Mouse (Mus musculus) lung, embryonic 15.5 days (tissue): ENCODE measurements around the gene 2900011O08Rik. TPM values are rescaled to one million over a fixed set of nuclear protein-coding genes. Genes with fewer than 3 reads are reported as not detected.
"Not testable (repeated sequence)": the region's sequence is repeated elsewhere in the genome, so short reads cannot be mapped to it uniquely, and the experiment has no call there.

ENCODE experiments used
- ATAC-seq: fragments of 200-750 bp; cut with Nextera tagmentation; 2 replicates; pipeline ENCODE4 v1.8.0; 2017; ENCODE audit warnings: moderate number of reproducible peaks, borderline replicate concordance; ENCODE audit not compliant: low FRiP score, low TSS enrichment; ENCODE audit errors: extremely low read depth
- H3K27ac ChIP-seq: fragments of 300-500 bp; sonication (generic); 2 replicates; pipeline ENCODE4 v1.5.1; 2015; ENCODE audit warnings: moderate library complexity, mild to moderate bottlenecking, inconsistent platforms
- H3K27me3 ChIP-seq: fragments of 300-500 bp; sonication (generic); 2 replicates; pipeline ENCODE4 v1.6.1; 2015; ENCODE audit warnings: inconsistent platforms
- H3K36me3 ChIP-seq: fragments of 300-500 bp; sonication (generic); 2 replicates; pipeline ENCODE4 v1.6.1; 2015; ENCODE audit warnings: inconsistent platforms
- H3K4me1 ChIP-seq: fragments of 300-500 bp; sonication (generic); 2 replicates; pipeline ENCODE4 v1.6.1; 2015; ENCODE audit warnings: inconsistent platforms
- H3K4me2 ChIP-seq: fragments of 300-500 bp; sonication (generic); 2 replicates; pipeline ENCODE4 v1.6.1; 2015; ENCODE audit warnings: inconsistent platforms, mild to moderate bottlenecking, moderate library complexity
- H3K4me3 ChIP-seq: fragments of 300-500 bp; sonication (generic); 2 replicates; pipeline ENCODE4 v1.5.1; 2015; ENCODE audit warnings: mild to moderate bottlenecking, inconsistent platforms
- H3K9ac ChIP-seq: fragments of 300-500 bp; sonication (generic); 2 replicates; pipeline ENCODE4 v1.6.1; 2015; ENCODE audit warnings: inconsistent platforms
- H3K9me3 ChIP-seq: fragments of 300-500 bp; sonication (generic); 2 replicates; pipeline ENCODE4 v1.6.1; 2016; ENCODE audit warnings: inconsistent platforms
- WGBS: fragments of 180-500 bp; shearing (Covaris S2); methylation state at CpG from one replicate; pipeline ENCODE4 v1.1.7; 2015; 5-methylcytosine and 5-hydroxymethylcytosine counted together
- polyA plus RNA-seq: library from polyadenylated mRNA; unstranded; fragments of >200 nt; fragmentation: Nextera tagmentation; extraction: Ambion mirVana; gene quantifications from 2 replicates; pipeline ENCODE4 v1.2.1, GENCODE M21; 2015

The 2900011O08Rik gene
- polyA plus RNA-seq, 1 experiment from 2014 or later: 0.59 TPM

DNA sequence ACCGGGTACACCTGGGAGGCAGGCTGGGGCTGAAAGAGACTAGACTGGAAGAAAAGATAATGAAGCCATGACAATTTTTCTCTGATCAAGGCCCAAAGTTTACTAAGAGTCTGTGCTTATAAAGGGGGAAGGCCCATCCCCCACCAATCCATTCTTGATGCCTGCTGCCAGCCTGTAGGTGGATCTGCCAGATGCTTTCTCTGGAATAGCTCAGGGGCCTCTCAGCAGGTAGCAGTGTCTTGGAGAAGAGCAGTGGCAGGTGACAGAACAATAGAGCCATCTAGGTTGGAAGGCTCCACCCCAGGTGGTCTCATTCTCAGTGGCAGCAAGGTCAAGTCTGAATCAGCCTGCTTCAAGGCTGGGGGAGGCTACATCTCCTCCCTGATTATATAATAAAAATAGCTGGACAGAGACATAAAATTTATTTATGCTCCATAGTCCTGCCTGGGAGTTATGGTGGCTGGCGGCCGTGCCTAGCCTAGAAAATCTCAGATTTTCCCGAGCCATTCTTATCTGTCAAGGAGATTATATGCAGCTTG, 10.0 kb upstream of the 2900011O08Rik start:
- not testable (repeated sequence) for H3K9ac ChIP-seq, ATAC-seq, H3K27ac ChIP-seq, H3K4me1 ChIP-seq, H3K9me3 ChIP-seq, H3K4me3 ChIP-seq, H3K27me3 ChIP-seq, H3K36me3 ChIP-seq, H3K4me2 ChIP-seq
- 79% methylated on average over 4 of the region's 4 CpGs for WGBS

DNA sequence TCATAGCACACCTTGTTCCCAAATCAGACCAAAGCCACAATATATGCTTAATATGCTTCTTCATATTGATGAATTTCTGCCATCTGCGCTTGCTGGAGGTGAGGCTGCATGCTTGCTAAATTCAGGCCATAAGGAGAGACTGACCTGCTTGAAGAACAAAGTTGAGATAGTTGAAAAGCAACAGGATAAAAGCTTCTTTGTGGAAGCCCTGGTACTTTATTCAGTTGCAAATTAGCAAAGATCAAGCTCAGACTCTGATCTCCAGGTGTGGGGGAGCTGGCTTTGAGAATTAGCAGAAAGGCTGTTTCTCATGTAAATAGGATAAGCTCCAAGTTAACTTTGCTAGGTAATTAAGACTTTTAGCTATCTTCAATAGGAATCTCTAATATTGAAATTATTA, 9.4 kb upstream of the 2900011O08Rik start:
- H3K27me3 ChIP-seq, H3K9me3 ChIP-seq, H3K4me1 ChIP-seq, H3K4me2 ChIP-seq, H3K9ac ChIP-seq, ATAC-seq, H3K36me3 ChIP-seq, H3K27ac ChIP-seq, H3K4me3 ChIP-seq: not testable (repeated sequence)
- WGBS: 58% methylated on average over 1 of the region's 1 CpGs

DNA sequence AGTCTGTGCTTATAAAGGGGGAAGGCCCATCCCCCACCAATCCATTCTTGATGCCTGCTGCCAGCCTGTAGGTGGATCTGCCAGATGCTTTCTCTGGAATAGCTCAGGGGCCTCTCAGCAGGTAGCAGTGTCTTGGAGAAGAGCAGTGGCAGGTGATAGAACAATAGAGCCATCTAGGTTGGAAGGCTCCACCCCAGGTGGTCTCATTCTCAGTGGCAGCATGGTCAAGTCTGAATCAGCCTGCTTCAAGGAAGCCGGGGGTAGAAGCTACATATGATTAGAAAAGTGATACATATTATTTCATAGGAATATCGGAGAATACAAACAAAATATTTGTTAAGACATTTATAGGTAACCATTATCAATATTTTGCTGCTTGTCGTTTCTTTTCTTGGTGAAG, 4.7 kb upstream of the 2900011O08Rik start:
- H3K27ac ChIP-seq, H3K36me3 ChIP-seq, H3K4me3 ChIP-seq, H3K27me3 ChIP-seq, H3K9me3 ChIP-seq, ATAC-seq, H3K4me1 ChIP-seq, H3K9ac ChIP-seq, H3K4me2 ChIP-seq: not testable (repeated sequence)
- 78% methylated on average over 3 of the region's 3 CpGs for WGBS

DNA sequence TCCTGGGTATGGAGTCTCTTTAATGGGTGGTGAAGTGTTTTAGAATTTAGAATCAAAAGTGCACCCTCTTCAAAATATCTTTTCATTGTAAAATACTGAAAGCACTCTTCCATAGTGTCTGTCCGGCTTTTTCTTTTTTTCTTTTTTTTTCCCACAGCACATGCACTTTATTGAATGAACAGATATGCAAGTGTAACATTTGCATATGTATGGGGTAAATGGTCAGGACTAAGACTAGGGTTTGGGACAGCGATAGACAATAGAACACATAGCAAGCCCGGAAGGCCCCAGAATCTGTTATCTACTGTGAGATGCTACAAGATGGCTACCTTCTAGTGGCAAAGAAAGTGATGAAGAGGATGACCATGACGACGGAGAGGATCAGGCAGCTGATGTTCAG, 3.2 kb upstream of the 2900011O08Rik start:
- ATAC-seq: no peak
- Histone ChIP-seq H3K9me3 (no peaks in the 10 kb centered on the region), H3K9ac (no peak overlapping the region), H3K27me3 (peaks cover 6% of the 10 kb centered on the region; the same call in 1 of the 2 replicates), H3K4me1 (peaks cover 8% of the 10 kb centered on the region; the same call in 1 of the 2 replicates), H3K4me2 (no peak overlapping the region), H3K27ac (no peak overlapping the region), H3K4me3 (no peak overlapping the region), H3K36me3 (no peaks in the 10 kb centered on the region)
- 86% methylated on average over 5 of the region's 5 CpGs for WGBS

DNA sequence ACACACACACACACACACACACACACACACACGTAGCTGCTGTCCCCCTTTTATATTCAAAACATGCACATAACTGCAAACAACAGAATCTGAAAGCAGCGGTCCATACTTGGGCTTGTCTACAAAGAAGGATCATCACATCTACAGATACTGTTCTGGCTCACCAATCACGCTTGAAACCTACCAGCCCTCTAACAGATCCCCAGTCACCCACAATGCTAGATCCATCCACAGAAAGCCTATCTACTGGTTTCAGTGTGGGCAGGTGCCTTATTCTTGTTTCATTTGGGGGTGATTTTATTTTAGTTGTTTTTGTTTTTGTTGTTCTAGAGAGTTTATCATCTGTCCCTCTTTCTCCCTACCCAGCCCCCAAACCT, 219 bp upstream of the 2900011O08Rik start:
- H3K27ac ChIP-seq: no peak overlapping the region
- H3K9ac ChIP-seq: no peak overlapping the region
- no peak overlapping the region for H3K4me3 ChIP-seq
- H3K4me1 ChIP-seq: peaks cover 8% of the 10 kb centered on the region; the same call in 1 of the 2 replicates
- WGBS: 75% methylated on average over 3 of the region's 3 CpGs
- ATAC-seq: no peak
- no peaks in the 10 kb centered on the region for H3K36me3 ChIP-seq
- H3K4me2 ChIP-seq: peak overlapping the region; percentile 92; the same call in 1 of the 2 replicates
- no peaks in the 10 kb centered on the region for H3K9me3 ChIP-seq
- H3K27me3 ChIP-seq: peaks cover 6% of the 10 kb centered on the region; the same call in 1 of the 2 replicates

DNA sequence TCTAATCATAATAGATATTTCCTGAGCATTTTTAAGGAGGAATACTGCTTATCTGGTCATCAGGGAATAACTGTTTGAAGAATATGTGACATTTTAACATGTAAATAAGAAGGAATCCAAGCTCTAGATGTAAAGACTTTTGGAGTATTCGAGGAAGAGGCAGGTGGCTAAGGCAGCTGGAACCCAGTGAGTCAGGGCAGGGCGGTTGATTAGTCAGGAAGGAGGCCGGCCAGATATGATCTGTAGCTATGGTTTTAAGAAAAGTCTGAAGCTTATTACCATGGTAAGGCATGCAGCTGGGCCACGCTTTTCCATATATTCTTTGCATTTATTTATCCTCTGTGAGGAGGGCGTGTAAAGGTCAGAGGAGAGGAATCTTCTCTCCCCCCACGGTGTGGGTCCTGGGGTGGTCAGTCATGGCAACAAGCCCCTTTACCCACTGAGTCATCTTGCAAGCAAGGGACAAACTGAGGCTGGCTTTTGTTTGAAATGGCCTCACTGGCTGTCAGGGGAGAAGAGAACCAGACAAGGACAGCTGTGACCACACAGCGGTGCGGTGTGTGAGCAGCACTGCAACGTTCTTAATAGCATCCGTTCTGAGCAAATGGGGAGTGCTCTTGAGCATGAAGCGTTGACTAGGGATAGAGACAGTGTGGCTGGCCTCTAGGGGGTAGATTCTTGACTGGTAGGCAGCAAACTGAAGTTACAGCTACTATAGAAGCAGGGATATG, 6.3 kb downstream of the 2900011O08Rik start:
- no peak overlapping the region for H3K27ac ChIP-seq
- no peak for ATAC-seq
- 71% methylated on average over 11 of the region's 11 CpGs for WGBS

DNA sequence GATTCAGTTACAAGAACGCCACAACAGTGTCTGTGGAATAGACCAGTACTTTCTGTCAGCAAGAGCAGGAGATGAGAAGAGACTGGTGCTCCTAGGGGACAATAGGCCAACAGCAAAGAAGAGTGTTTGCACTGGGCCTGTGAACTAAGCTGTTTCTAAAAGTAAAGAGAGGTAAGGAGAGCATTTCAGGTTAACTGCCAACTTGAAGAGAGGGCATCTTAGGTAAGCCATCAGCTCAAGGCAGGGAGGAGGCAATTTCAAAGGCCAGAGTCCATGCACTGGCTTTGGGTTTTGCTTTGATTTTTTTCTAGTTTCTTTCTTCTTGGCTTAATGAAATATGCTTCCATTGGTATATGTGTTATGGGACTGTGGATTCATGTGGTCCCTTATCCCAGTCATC, 7.7 kb downstream of the 2900011O08Rik start:
- Histone ChIP-seq H3K4me1 (no peaks in the 10 kb centered on the region), H3K36me3 (no peaks in the 10 kb centered on the region), H3K4me3 (no peak overlapping the region), H3K9ac (no peak overlapping the region), H3K27ac (no peak overlapping the region), H3K9me3 (no peaks in the 10 kb centered on the region), H3K27me3 (no peaks in the 10 kb centered on the region), H3K4me2 (no peak overlapping the region)
- WGBS: 85% methylated on average over 1 of the region's 1 CpGs
- ATAC-seq: no peak

More for the DNA sequence above, 6.3 kb downstream of the 2900011O08Rik start:
- Histone ChIP-seq H3K4me1 (no peaks in the 10 kb centered on the region), H3K27me3 (no peaks in the 10 kb centered on the region), H3K4me3 (no peak overlapping the region), H3K36me3 (no peaks in the 10 kb centered on the region), H3K9me3 (no peaks in the 10 kb centered on the region), H3K4me2 (no peak overlapping the region), H3K9ac (no peak overlapping the region)

DNA sequence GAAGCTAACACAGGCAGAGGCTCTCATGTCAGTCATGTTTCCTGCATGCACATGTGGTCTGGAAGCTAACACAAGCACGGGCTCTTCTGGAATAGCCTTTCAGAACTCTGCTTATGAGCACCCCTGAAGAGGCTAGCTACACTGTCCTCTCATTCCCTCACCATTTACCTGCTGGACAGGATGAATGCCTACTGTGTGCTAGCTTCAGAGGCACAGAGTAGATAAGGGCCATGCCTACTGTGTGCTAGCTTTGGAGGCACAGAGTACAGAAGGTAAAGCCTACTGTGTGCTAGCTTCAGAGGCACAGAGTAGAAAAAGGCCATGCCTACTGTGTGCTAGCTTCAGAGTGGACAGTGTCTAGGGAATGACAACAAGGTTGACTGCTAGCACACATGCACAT, 8.1 kb downstream of the 2900011O08Rik start:
- WGBS: 62% methylated on average over 1 of the region's 1 CpGs
- no peaks in the 10 kb centered on the region for H3K9me3 ChIP-seq
- ATAC-seq: no peak

DNA sequence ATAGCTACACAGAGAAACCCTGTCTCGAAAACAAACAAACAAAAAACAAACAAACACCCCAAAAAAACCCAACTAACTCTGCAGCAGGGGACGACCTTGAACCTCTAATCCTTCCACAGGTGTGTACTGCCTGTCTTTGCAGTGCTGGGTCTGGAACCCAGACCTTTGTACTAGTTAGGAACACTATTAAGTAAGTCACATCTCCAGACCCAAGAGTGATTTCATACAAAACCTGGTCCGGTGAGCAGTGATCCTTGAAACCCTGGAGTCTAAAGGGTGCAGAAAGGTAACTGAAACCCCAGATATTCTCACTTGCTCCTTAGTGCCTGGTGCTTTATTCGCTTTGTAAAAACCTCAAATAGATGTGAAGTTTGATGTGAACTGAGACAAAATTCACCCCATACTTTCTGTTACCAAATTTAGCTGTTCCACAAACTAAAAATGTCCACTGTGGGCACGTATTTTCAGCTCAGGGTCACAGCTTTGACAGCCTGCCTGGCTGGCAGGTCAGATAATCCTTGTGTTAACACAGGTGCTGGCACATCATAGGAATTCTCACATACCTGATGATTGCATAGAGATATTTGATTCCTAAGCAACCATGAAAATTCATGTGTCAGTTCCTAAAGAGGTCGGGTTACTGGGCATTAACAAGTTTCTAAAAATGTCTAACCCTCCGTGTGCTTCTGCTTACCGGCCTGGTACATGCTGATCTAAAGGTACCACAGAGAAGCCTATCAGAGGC, 17.2 kb downstream of the 2900011O08Rik start:
- Histone ChIP-seq H3K9ac (no peak overlapping the region), H3K27me3 (no peaks in the 10 kb centered on the region), H3K4me1 (0 out of 2 replicates have a peak, but pooled peaks cover 3% of the 10 kb centered on the region), H3K36me3 (no peaks in the 10 kb centered on the region), H3K27ac (no peak overlapping the region), H3K4me2 (no peak overlapping the region), H3K9me3 (no peaks in the 10 kb centered on the region), H3K4me3 (no peak overlapping the region)
- 43% methylated on average over 8 of the region's 8 CpGs for WGBS
- no peak for ATAC-seq

More for the DNA sequence above, 8.1 kb downstream of the 2900011O08Rik start:
- H3K4me3 ChIP-seq: no peak overlapping the region
- H3K36me3 ChIP-seq: no peaks in the 10 kb centered on the region
- no peak overlapping the region for H3K27ac ChIP-seq
- H3K27me3 ChIP-seq: no peaks in the 10 kb centered on the region
- H3K4me1 ChIP-seq: no peaks in the 10 kb centered on the region
- H3K9ac ChIP-seq: no peak overlapping the region
- H3K4me2 ChIP-seq: no peak overlapping the region

DNA sequence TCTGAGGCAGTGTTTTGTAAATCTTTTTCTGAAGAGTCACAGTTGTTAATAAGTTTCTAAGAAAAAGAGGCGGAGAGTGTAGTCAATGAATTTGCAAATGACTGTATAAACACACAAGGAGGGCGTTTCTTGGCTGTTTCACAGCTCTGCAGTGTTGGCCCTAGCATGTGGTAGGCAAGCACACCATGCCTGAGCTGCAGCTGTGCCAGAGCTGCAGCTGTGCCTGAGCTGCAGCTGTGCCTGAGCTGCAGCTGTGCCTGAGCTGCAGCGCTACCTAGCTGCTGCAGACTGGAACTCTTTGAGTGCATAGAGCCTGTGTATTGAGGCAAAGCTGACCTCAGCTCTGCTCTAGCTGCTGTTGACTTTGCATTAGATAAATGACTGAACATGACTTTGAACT, 17.8 kb downstream of the 2900011O08Rik start:
- no peak overlapping the region for H3K27ac ChIP-seq
- H3K4me2 ChIP-seq: no peak overlapping the region
- no peak for ATAC-seq
- H3K9ac ChIP-seq: no peak overlapping the region
- H3K4me1 ChIP-seq: 0 out of 2 replicates have a peak, but pooled peaks cover 3% of the 10 kb centered on the region
- 21% methylated on average over 3 of the region's 3 CpGs for WGBS
- no peak overlapping the region for H3K4me3 ChIP-seq
- H3K9me3 ChIP-seq: no peaks in the 10 kb centered on the region
- no peaks in the 10 kb centered on the region for H3K27me3 ChIP-seq
- no peaks in the 10 kb centered on the region for H3K36me3 ChIP-seq

DNA sequence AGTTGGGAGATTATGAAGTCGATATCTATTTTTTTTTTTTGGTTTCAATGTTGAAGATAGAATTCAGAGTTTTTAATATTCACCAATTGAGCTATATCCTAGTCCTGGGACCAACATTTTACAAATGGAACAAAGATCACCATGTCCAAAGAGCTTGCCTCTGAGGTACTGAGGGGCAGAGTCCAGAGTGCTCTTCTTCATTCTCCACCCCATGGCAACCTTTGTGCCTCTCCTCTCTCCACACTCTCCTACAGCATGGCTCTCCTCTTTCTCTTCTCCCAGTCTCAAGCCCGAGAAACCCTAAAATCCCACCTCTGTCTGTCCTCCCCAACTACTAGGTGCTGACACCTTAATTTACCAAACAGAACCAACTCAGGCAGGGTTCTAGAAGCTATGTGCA, 18.3 kb downstream of the 2900011O08Rik start:
- H3K9me3 ChIP-seq: no peaks in the 10 kb centered on the region
- H3K36me3 ChIP-seq: no peaks in the 10 kb centered on the region
- H3K9ac ChIP-seq: no peak overlapping the region
- WGBS: 66% methylated on average over 2 of the region's 2 CpGs
- no peak overlapping the region for H3K4me3 ChIP-seq
- 0 out of 2 replicates have a peak, but pooled peaks cover 3% of the 10 kb centered on the region for H3K4me1 ChIP-seq
- no peak overlapping the region for H3K4me2 ChIP-seq
- no peak overlapping the region for H3K27ac ChIP-seq
- H3K27me3 ChIP-seq: no peaks in the 10 kb centered on the region
- no peak for ATAC-seq

DNA sequence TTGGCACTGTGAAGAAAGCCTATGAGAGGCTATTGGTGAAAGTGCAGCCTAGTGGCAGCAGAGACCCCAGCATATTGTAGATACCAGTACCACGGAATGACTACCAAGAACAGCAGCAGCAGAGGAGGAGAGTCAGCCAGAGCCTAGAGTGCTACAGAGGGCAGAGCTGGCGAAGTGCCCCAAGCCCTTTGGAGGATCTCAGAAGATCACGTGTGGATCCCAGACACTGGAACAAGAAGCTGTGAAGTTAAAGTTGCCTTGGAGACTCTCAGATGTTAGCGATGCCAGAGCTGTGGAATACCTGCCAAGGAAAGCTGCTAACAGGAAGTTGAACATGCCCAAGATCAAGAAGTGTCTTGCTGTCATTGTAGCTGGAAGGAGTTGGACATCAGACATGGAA, 18.9 kb downstream of the 2900011O08Rik start:
- Histone ChIP-seq H3K9ac (no peak overlapping the region), H3K9me3 (no peaks in the 10 kb centered on the region), H3K4me2 (no peak overlapping the region), H3K4me1 (0 out of 2 replicates have a peak, but pooled peaks cover 3% of the 10 kb centered on the region), H3K27me3 (no peaks in the 10 kb centered on the region), H3K4me3 (no peak overlapping the region), H3K36me3 (no peaks in the 10 kb centered on the region), H3K27ac (no peak overlapping the region)
- 67% methylated on average over 4 of the region's 4 CpGs for WGBS
- ATAC-seq: no peak
